Mouse (Mus musculus) thymus, postnatal 25 days (tissue): ENCODE data around the gene Rspo3.

Experiments
- DNase-seq: peaks from one replicate; pipeline ENCODE4 v3.0.0; 2022

Rspo3 gene

DNA sequence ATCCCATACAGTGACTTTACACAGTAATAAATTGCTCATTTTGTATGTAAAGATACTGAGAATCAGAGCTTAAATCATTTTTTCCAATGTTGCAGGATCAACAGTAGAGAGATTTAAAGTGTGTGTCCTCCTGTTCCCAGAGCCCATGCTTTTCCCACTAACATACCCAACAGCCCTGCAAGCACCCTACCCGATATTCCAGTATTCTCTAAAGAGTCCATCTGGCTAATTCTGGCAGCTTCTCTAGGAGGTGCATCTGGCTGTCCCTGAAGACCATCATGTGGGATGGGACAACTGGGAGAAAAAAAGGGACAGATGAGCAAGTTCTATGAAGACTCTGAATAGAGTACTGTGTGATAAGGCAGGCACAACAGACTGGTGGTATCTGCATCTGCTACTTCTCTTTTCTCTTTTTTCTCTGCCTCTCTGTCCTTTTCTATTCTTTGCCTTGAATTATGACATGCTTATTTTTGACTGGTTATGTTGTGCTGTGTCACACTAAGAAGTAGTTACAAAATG is 102.7 kb downstream of the Rspo3 start:
- DNase-seq: no peak

DNA sequence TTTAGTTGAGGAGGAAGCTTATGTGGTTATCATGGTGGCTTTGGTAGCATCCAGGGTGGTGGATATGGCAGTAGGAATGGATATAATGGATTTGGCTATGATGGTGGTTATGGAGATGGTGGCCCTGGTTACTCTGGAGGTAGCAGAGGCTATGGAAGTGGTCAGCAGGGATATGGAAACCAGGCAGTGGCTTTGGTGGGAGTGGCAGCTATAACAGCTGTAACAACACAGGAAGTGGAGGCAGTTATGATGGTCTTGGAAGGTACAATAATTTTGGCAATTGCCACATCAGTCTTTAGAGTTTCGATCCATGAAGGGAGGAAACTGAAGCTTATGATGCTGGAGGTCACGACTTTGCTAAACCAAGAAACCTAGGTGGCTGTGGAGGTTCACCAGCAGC is 109.0 kb downstream of the Rspo3 start:
- no peak for DNase-seq

DNA sequence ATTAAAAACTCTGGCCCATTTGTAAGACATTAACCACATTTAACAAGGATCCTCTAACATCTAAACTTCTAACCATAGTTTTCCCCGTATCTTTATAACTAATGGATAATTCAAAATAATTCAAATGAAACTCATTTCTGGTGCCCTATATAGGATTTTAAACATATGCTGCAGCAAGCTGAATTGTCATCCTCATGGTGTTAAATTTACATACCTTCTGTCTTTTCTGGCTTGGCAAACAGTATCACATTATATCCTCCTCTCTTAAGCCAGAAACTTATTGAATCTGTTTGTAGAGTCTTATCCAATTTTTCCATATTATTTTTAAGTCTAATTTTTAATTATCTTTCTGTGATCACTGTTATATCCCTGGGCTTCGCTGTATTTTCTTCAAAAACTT is 111.1 kb downstream of the Rspo3 start:
- no peak for DNase-seq

DNA sequence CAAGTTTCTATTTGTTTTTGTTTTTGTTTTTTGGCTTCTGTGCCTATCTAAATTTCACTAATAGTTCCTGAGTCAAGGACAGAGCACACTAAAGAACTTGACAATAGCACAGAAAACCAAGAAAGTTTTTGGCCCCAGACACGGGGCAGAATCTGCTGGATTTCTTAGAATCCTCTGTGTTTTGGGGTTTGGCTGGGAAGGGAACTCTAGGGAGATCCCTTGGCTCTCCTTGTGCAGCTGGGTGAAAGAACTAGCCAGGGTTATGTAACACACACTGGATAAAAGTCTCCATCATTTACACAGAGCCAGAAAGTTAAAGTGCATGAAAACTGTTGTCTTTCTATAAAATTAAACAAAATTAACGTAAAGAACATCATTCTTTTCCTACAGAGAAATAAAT is 121.3 kb downstream of the Rspo3 start:
- DNase-seq: no peak

DNA sequence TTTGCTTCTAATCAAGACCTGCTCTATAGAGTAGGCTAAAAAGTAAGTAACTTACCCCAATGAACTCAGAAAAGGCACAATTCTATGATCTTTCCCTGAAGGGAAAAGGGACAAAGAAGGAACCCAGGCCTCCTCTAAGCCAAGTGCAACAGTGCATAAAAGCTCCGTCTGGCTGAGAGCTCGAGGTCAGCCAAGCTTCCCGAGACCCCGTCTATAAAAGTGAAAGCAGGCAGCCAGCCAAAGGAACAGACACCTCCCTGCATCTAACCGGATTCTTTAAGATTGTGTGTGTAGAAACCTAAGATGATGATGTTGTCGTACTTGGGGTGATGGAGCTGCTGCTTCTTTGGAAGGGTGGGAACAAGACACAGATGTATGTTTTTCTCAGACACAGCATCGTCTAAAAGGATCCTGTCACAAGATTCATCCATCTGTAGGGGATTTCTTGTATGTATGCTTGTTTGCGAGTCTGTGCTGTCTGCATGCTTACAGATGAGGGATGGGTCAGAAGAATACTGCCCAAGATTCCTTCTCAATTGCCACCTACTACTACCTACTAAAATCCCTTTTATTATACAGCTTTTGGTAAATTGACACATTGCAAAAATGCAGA is 132.9 kb downstream of the Rspo3 start:
- no peak for DNase-seq
